Mouse (Mus musculus): Measurements from ENCODE around the gene Senp1.

Gene Senp1

GRCm38 (mm10) chr15:98048918-98049700 is 44.4 kb downstream of the Senp1 start:
- DNase-seq (ENCODE audit: extremely low spot score, low spot score), result no peak

- DNase-seq (ENCODE audit: extremely low spot score, low spot score), result no peak
These were observed 49.2 kb downstream of the Senp1 start for GRCm38 (mm10) chr15:98044387-98044786.

DNA sequence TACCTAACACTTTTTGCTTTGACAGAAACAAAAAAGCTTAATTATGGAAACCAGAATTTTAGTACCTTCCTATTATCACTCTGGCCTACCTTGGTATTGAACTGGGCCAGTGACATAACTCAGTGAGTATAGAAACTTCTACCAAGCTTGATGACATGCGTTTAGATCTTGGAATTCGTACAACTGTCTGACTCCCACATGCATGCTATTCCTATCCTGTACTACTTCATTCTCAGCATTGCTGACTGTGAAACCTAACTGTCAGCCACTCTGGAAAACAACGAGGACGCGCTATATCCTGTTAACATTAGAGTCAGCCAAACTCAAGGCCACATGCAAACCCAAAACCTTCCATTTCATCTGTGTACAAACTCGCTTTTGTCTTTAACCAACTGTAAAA is 49.6 kb downstream of the Senp1 start:
- no peak for DNase-seq (ENCODE audit: extremely low spot score, low spot score)

DNA sequence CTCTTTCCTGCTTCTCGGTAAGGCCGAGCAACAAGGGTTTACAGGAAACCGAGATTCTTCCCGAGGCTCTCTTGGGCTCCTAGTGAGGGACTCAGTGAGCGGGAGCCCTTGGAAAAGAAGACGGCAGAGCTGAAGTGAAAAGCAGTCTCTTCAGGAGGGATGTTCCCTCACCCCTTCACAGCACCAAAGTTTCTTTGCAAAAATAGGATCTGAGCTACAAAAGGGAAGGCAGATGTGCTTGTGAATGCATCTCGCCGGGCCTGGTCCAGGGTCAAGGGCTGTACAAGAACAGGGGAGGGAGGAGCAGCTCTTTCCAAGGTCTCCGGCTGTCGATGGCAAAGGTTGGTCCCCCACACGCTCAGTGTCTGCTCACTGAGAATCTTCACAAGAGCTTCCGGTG is 51.0 kb downstream of the Senp1 start:
- DNase-seq (ENCODE audit: extremely low spot score, low spot score), result no peak

GRCm38 (mm10) chr15:98039682-98040081 is 53.9 kb downstream of the Senp1 start:
- DNase-seq (ENCODE audit: extremely low spot score, low spot score), result no peak

DNA sequence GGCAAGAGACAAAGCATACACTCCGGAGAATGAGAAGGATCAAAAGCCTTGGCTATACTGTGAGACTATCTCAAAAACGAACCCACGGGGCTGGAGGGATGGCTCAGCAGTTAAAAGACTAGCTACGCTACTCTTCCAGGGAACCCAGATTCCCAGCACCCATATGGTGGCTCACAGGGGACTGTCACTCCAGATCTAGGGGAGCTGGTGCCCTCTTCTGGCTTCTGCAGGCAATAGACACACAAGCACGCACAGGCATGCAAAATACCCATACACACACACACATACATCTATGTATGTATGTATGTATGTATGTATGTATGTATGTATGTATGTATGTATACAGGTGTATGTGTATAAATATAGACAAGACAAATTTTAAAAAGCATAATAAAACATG is 57.0 kb downstream of the Senp1 start:
- DNase-seq (ENCODE audit: extremely low spot score, low spot score), result no peak

- no peak for DNase-seq (ENCODE audit: extremely low spot score, low spot score)
These were observed 58.3 kb downstream of the Senp1 start for GRCm38 (mm10) chr15:98035076-98035755.

DNA sequence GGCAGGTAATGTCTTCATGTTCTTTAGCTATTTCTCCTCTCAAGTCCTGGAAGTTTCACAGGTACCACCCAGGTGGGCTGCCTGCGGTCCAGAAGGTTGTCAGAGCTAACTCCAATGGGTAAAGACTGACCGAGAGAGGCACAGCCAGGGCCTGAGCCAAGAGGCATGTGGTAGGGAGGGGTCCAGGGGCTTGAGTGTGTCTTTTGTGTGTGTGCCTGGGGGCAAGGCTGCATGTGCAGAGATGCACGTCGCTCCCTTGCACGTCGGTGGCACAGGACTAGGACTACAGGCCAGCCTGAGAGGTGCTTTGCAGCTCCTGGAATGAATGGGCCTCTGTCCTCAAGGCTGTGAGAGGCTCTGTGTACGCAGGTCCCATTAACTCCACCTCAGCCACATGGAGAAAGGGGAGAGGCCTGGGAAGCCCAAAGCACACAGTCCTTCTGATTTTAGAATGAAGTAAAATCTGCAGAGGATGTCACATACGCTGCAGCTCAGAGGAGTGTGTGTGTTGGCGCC is 60.3 kb downstream of the Senp1 start:
- no peak for DNase-seq (ENCODE audit: extremely low spot score, low spot score)

DNA sequence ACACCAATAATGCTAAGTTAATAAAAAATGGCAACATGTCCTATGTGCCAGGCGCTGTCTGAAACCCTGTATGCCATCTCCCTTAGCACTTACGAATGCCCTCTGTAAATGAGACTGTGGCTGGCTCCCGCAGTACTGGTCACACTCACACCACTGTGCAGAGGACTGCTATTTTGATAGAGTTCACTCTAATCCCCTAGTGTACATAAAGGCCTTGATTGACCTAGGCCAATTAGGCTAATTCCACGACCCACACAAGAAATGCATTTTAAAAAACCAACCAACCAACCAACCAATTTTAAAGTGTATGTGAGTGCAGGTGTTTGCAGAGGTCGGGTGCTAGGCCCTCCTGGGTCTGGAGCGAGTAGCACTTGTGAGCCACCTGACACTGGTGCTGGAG is 63.7 kb downstream of the Senp1 start:
- no peak for DNase-seq (ENCODE audit: extremely low spot score, low spot score)

DNA sequence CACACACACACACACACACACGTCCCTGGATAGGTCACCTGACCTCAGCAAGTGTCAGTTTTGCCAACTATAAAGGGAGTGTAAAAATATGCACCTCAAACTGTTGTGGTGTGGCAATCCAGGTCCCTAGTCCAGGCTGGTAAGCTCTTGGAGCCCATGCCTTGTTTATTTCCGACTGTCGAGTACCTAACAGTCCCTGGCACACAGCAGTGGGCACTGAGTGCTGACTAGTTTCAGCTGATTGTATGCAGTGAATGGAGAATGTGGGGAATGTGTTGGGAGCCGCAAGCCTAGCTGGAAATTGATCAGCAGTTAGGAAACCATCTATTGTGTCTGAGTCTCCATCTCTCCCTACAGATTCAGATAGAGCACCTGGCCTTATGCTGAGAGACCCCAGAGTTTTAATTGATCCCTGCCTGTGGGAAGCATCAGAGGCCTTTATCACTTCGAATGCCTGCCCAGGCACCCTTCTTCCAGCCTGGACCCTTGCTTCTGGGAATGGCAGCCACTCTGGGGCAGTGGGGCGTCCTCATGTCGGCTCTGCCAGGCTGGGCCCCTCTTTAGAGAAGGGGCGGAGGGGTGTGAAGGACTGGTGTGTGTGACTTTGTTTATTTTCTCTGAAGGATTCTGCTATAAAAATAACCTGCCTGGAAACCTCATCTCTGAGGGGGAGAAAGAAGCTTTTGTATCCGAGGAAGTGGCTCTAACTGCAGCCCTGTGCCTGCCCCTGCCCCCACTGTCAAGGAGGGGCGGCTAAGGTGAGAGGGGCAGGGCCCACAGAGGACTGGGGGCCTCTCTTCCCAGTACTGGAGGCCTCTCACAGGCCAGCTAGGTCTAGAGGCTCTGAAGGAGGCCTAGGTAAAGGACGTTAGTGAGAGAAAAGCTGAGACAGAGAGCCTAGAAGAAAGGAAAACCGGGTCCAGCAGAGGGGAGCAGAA is 66.3 kb downstream of the Senp1 start:
- DNase-seq (ENCODE audit: extremely low spot score, low spot score), result no peak

- DNase-seq (ENCODE audit: extremely low spot score, low spot score), result no peak
These were observed 67.9 kb downstream of the Senp1 start for GRCm38 (mm10) chr15:98025611-98026010.

- DNase-seq (ENCODE audit: extremely low spot score, low spot score), result no peak
These were observed 70.4 kb downstream of the Senp1 start for GRCm38 (mm10) chr15:98023137-98023536.

- no peak for DNase-seq (ENCODE audit: extremely low spot score, low spot score)
These were observed 71.7 kb downstream of the Senp1 start for GRCm38 (mm10) chr15:98021886-98022285.

DNA sequence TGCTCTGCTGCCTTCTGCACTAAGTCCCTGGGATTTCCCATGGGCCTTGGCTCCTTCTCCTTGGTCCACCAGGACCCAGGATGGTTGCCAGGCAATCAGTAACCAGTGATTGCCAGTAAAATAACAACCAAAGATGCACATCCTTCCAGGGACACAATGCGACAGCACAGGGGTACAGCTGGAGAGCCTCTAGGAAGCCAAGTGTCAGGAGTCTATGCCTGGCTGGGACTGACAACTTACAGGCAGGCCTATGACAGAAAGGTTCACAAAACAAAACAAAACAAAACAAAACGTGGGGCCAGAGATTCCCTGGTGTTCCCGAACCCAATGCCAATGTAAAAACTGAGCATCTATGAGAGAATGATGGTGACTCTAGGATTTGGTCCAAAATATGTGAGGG is 74.5 kb downstream of the Senp1 start:
- no peak for DNase-seq (ENCODE audit: extremely low spot score, low spot score)

GRCm38 (mm10) chr15:98017925-98018324 is 75.6 kb downstream of the Senp1 start:
- no peak for DNase-seq (ENCODE audit: extremely low spot score, low spot score)

DNA sequence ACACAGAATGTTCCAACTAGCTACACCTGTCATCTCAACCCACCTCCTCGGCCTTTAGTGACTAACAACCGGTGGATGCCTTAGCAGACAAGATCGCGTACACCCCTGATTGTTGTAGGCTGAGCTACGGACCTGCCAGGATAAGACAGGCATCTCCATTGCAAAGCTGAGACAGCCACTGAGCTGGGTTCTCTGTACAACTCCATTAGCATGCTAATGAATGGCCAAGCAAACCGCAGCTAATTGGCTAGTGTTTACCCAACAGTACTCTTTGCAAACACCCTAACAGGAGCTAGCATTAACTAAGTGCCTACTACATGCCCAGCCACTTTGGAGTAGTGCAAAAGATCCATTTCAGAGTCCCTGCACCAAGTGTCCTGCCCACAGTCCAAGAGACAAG is 80.7 kb downstream of the Senp1 start:
- no peak for DNase-seq (ENCODE audit: extremely low spot score, low spot score)

- DNase-seq (ENCODE audit: extremely low spot score, low spot score), result no peak
These were observed 88.4 kb downstream of the Senp1 start for GRCm38 (mm10) chr15:98005181-98005580.

GRCm38 (mm10) chr15:98004740-98005159 is 88.8 kb downstream of the Senp1 start:
- DNase-seq (ENCODE audit: extremely low spot score, low spot score), result no peak

- peak; percentile 81 for DNase-seq (ENCODE audit: extremely low spot score, low spot score)
These were observed 89.5 kb downstream of the Senp1 start, which contains the start of gene Col2a1 for GRCm38 (mm10) chr15:98003822-98004739. Col2a1 (minus strand) TSS chr15:98004695.

Data from neural tube, embryonic 10.5 days (tissue).